Mouse (Mus musculus) embryonic facial prominence, embryonic 10.5 days (tissue): Measurements from ENCODE around the gene Napsa. TPM values are rescaled to one million over a fixed set of nuclear protein-coding genes. Genes with fewer than 3 reads are reported as not detected.

ENCODE experiments used
- DNase-seq: peaks from one replicate; pipeline ENCODE4 v3.0.0-alpha.2; 2017; ENCODE audit warnings: low spot score
- H3K27ac ChIP-seq: fragments of 300-500 bp; sonication (generic); replicated peaks from 2 replicates; pipeline ENCODE4 v1.5.1; 2016; ENCODE audit warnings: mild to moderate bottlenecking
- H3K27me3 ChIP-seq: fragments of 300-500 bp; sonication (generic); replicated peaks from 2 replicates; pipeline ENCODE4 v1.6.1; 2016; ENCODE audit warnings: low read depth, mild to moderate bottlenecking; ENCODE audit not compliant: poor library complexity, severe bottlenecking
- H3K36me3 ChIP-seq: fragments of 300-500 bp; sonication (generic); replicated peaks from 2 replicates; pipeline ENCODE4 v1.6.1; 2016; ENCODE audit warnings: mild to moderate bottlenecking, moderate library complexity
- H3K4me1 ChIP-seq: fragments of 300-500 bp; sonication (generic); 2 replicates; pipeline ENCODE4 v1.6.1; 2016
- H3K4me3 ChIP-seq: fragments of 300-500 bp; sonication (generic); 2 replicates; pipeline ENCODE4 v1.5.1; 2016; ENCODE audit warnings: mild to moderate bottlenecking, moderate library complexity
- H3K9me3 ChIP-seq: fragments of 300-500 bp; sonication (generic); 2 replicates; pipeline ENCODE4 v1.6.1; 2016; ENCODE audit warnings: mild to moderate bottlenecking
- WGBS: fragments of 180-500 bp; shearing (Covaris S2); methylation state at CpG from one replicate; pipeline ENCODE4 v1.1.7; 2016; 5-methylcytosine and 5-hydroxymethylcytosine counted together
- polyA plus RNA-seq: library from polyadenylated mRNA; unstranded; fragments of >200 nt; fragmentation: Nextera tagmentation; extraction: Ambion mirVana; gene quantifications from 2 replicates; pipeline ENCODE4 v1.2.1, GENCODE M21; 2016

Napsa gene
- polyA plus RNA-seq, result 0.78 and 0.88 TPM in 2 replicates

- no peak for DNase-seq
- peaks cover 14% of the 10 kb centered on the region for H3K4me1 ChIP-seq
- WGBS, result 36% methylated on average over 7 of the region's 7 CpGs
- H3K36me3 ChIP-seq, result no peaks in the 10 kb centered on the region
- H3K27ac ChIP-seq, result no peak within 1 kb of the TSS
- H3K27me3 ChIP-seq, result no peaks in the 10 kb centered on the region
- H3K4me3 ChIP-seq, result no peak within 1 kb of the TSS
- no peaks in the 10 kb centered on the region for H3K9me3 ChIP-seq
Measured at GRCm38 (mm10) chr7:44572213-44572701, at the start of gene Napsa. TSS of gene Napsa (plus strand) at chr7:44572380.

- DNase-seq, result no peak
- no peak overlapping the region for H3K4me3 ChIP-seq
- 80% methylated on average over 2 of the region's 2 CpGs for WGBS
- no peak overlapping the region for H3K27ac ChIP-seq
- H3K27me3 ChIP-seq, result peaks cover 80% of the 10 kb centered on the region
- no peaks in the 10 kb centered on the region for H3K9me3 ChIP-seq
- H3K4me1 ChIP-seq, result peaks cover 24% of the 10 kb centered on the region
- no peaks in the 10 kb centered on the region for H3K36me3 ChIP-seq
Measured at GRCm38 (mm10) chr7:44523056-44523455, 49.1 kb upstream of the Napsa start.

DNA sequence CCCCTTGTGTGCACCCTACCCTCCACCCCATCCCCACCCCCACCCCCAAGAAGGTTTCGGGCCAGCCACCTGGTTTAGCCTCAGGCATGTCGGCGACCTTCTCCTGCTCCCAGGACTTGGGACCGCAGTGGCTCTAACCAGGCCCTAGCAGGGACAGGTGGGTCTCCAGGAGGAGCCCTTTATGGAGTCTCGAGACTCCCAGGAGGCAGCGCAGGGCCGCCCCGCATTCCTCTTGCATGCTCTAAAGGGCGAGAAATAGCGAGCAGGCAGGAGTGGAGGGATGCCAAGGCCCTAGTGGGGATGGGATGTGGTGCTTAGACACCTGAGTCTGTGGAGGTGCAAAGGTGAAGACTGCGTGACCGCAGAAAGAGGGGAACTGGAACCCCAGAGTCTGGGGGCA, 47.7 kb upstream of the Napsa start, which contains the start of gene Mybpc2:
Gene Mybpc2 (minus strand): TSS at position 155 of the 400 bp plus-strand sequence.
- H3K27ac ChIP-seq, result no peak within 1 kb of the TSS
- H3K9me3 ChIP-seq, result no peaks in the 10 kb centered on the region
- peak within 1 kb of the TSS; percentile 32 for H3K4me3 ChIP-seq
- WGBS, result 29% methylated on average over 12 of the region's 12 CpGs
- H3K4me1 ChIP-seq, result peaks cover 27% of the 10 kb centered on the region
- peaks cover 90% of the 10 kb centered on the region for H3K27me3 ChIP-seq
- DNase-seq, result no peak
- H3K36me3 ChIP-seq, result no peaks in the 10 kb centered on the region

- peaks cover 95% of the 10 kb centered on the region for H3K27me3 ChIP-seq
- peak; percentile 33 for DNase-seq
- H3K4me3 ChIP-seq, result peak overlapping the region; percentile 32
- H3K4me1 ChIP-seq, result peaks cover 27% of the 10 kb centered on the region
- WGBS, result 14% methylated on average over 22 of the region's 22 CpGs
- H3K9me3 ChIP-seq, result no peaks in the 10 kb centered on the region
- no peak overlapping the region for H3K27ac ChIP-seq
- H3K36me3 ChIP-seq, result no peaks in the 10 kb centered on the region
Measured at GRCm38 (mm10) chr7:44525126-44525832, 46.9 kb upstream of the Napsa start.

- 86% methylated on average over 14 of the region's 14 CpGs for WGBS
- H3K4me3 ChIP-seq, result no peak overlapping the region
- H3K9me3 ChIP-seq, result no peaks in the 10 kb centered on the region
- no peak for DNase-seq
- peaks cover 84% of the 10 kb centered on the region for H3K27me3 ChIP-seq
- peaks cover 24% of the 10 kb centered on the region for H3K4me1 ChIP-seq
- no peak overlapping the region for H3K27ac ChIP-seq
- H3K36me3 ChIP-seq, result no peaks in the 10 kb centered on the region
Measured at GRCm38 (mm10) chr7:44526414-44527154, 45.6 kb upstream of the Napsa start.

- peak; percentile 78 for DNase-seq
- peaks cover 8% of the 10 kb centered on the region for H3K36me3 ChIP-seq
- H3K4me3 ChIP-seq, result peak overlapping the region; percentile 52
- H3K27ac ChIP-seq, result no peak overlapping the region
- 6% methylated on average over 40 of the region's 40 CpGs for WGBS
- H3K4me1 ChIP-seq, result peaks cover 23% of the 10 kb centered on the region
- no peaks in the 10 kb centered on the region for H3K9me3 ChIP-seq
- H3K27me3 ChIP-seq, result peaks cover 72% of the 10 kb centered on the region
Measured at GRCm38 (mm10) chr7:44527483-44528398, 44.4 kb upstream of the Napsa start.

DNA sequence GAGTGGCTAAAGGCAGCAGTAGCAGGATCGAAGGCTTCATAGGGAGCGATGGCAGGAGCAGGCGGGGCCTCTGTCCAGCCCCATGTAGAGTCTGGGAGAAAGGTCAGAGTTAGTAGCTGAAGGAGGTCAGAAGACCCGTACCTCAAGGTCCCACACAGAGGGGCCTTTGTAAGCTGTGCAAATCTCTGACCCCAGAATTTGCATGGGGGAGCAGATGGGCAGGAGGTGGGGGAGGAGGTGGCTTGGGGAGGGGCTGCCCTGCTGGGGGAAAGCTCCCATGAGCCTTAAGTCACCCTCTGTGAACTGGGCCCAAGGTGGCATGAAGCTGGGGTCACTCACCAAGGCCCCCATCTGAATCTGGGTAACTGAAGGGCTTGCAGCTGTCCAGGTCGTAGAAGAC, 42.7 kb upstream of the Napsa start:
- DNase-seq, result no peak
- H3K9me3 ChIP-seq, result no peaks in the 10 kb centered on the region
- 51% methylated on average over 5 of the region's 5 CpGs for WGBS

DNA sequence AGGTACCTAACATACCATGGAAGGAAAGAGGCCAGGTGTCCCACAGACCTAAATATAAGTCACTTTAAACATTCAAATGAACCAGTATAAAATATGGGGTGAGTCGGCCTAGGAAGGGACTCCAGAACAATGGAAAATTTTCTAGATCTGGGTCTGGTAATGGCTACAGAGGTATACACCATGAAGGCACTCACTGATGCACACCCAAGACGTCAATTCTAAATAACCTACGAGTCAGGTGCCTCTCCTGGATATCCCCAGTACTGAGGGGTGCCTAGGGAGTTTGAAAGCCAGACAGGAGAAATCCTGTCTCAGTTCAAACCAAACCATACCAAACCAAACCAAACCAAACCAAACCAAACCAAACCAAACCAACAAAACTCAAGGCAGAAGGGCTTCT, 41.7 kb upstream of the Napsa start:
- Histone ChIP-seq H3K4me3 (no peak overlapping the region), H3K36me3 (peaks cover 36% of the 10 kb centered on the region), H3K4me1 (peaks cover 10% of the 10 kb centered on the region), H3K27ac (no peak overlapping the region), H3K9me3 (no peaks in the 10 kb centered on the region), H3K27me3 (peaks cover 44% of the 10 kb centered on the region)
- whole genome bisulfite sequencing, result 85% methylated on average over 3 of the region's 3 CpGs
- no peak for DNase-seq

More for the DNA sequence above, 42.7 kb upstream of the Napsa start:
- H3K27ac ChIP-seq, result no peak overlapping the region
- H3K4me1 ChIP-seq, result peaks cover 20% of the 10 kb centered on the region
- peaks cover 26% of the 10 kb centered on the region for H3K36me3 ChIP-seq
- no peak overlapping the region for H3K4me3 ChIP-seq
- peaks cover 54% of the 10 kb centered on the region for H3K27me3 ChIP-seq

DNA sequence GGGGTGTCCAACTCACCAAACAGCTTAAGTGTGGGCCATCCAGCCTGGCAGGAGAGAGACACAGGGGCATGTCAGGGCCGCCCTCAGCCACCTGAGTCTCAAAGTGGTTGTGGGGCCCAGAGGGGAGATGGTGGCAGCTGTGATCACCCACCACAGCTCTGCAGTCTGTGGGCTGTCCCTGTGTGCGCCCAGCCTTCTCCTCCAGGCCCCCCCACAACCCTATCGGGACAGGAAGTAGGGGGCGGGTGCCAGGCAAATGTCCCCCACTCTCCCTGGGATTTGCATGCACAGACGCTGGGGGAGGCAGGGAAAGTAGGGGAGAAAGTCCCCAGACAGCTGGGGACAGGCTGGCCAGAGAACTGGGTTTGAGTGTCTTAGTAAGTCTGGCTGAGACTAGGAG, 41.0 kb upstream of the Napsa start:
- Histone ChIP-seq H3K36me3 (peaks cover 43% of the 10 kb centered on the region), H3K4me1 (peaks cover 8% of the 10 kb centered on the region), H3K9me3 (no peaks in the 10 kb centered on the region), H3K27ac (no peak overlapping the region), H3K27me3 (peaks cover 37% of the 10 kb centered on the region), H3K4me3 (no peak overlapping the region)
- DNase-seq, result no peak
- 62% methylated on average over 5 of the region's 5 CpGs for WGBS

DNA sequence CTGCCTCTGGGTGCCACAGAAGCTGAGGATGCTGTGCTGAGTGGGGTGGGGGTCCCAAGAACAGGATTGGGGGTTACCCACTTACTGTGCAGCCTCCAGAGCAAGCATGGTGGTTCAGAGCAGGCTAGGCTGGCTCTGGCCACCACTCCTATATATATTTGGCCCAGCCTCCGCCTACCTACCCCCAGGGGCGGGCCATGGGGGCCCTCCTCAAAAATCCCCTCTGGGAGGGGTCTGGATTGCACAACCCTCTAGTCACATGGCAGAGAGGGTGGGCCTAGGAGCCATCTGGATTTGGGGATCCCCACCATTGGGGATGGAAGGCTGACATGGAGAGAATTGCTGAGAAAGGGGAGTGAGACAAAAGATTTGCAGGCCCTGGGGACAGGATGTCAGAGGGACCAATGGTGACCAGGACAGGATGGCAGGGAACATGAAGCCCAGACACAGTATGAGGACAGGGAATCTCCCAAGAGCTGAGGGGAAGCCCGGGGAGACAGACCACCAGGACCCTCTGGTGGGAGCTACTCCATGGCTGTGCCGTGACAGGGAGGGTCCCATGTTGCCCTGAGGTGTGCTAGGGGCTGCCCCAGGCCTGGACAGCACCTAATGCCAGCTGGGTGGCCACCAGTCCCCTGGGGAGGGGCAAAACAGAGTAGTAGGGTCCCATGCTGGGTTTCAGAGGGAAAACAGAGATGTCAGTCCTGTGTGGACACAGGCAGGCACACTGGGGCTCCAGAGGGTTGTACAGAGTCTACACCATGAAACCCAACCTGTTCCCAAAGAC, 40.0 kb upstream of the Napsa start, which contains the start of gene Spib:
Gene Spib (minus strand): TSS at position 126 of the 787 bp plus-strand sequence.
- 81% methylated on average over 4 of the region's 4 CpGs for WGBS
- no peak within 1 kb of the TSS for H3K4me3 ChIP-seq
- DNase-seq, result no peak
- H3K9me3 ChIP-seq, result no peaks in the 10 kb centered on the region
- peaks cover 52% of the 10 kb centered on the region for H3K36me3 ChIP-seq
- peaks cover 28% of the 10 kb centered on the region for H3K27me3 ChIP-seq
- H3K27ac ChIP-seq, result no peak within 1 kb of the TSS
- H3K4me1 ChIP-seq, result peaks cover 8% of the 10 kb centered on the region

- Histone ChIP-seq H3K4me3 (no peak overlapping the region), H3K27me3 (peaks cover 18% of the 10 kb centered on the region), H3K27ac (no peak overlapping the region), H3K36me3 (peaks cover 62% of the 10 kb centered on the region), H3K4me1 (peaks cover 2% of the 10 kb centered on the region), H3K9me3 (no peaks in the 10 kb centered on the region)
- DNase-seq, result no peak
- 88% methylated on average over 29 of the region's 29 CpGs for WGBS
Measured at GRCm38 (mm10) chr7:44532918-44533745, 39.0 kb upstream of the Napsa start.
